Mouse (Mus musculus) midbrain, embryonic 12.5 days (tissue): ENCODE measurements around the gene 0610010F05Rik. TPM values are rescaled to one million over a fixed set of nuclear protein-coding genes. Genes with fewer than 3 reads are reported as not detected.

Source experiments
- ATAC-seq: fragments of 200-750 bp; cut with Nextera tagmentation; 2 replicates; pipeline ENCODE4 v1.8.0; 2017; ENCODE audit warnings: low read depth, moderate TSS enrichment, moderate library complexity; ENCODE audit not compliant: low FRiP score
- H3K27ac ChIP-seq: fragments of 300-500 bp; sonication (generic); replicated peaks from 2 replicates; pipeline ENCODE4 v1.5.1; 2016; ENCODE audit warnings: mild to moderate bottlenecking
- H3K27me3 ChIP-seq: fragments of 300-500 bp; sonication (generic); 2 replicates; pipeline ENCODE4 v1.6.1; 2016; ENCODE audit warnings: mild to moderate bottlenecking
- H3K36me3 ChIP-seq: fragments of 300-500 bp; sonication (generic); 2 replicates; pipeline ENCODE4 v1.6.1; 2016
- H3K4me1 ChIP-seq: fragments of 300-500 bp; sonication (generic); 2 replicates; pipeline ENCODE4 v1.6.1; 2016
- H3K4me2 ChIP-seq: fragments of 300-500 bp; sonication (generic); replicated peaks from 2 replicates; pipeline ENCODE4 v1.6.1; 2016; ENCODE audit warnings: mild to moderate bottlenecking, moderate library complexity
- H3K4me3 ChIP-seq: fragments of 300-500 bp; sonication (generic); 2 replicates; pipeline ENCODE4 v1.5.1; 2016; ENCODE audit warnings: mild to moderate bottlenecking
- H3K9ac ChIP-seq: fragments of 300-500 bp; sonication (generic); replicated peaks from 2 replicates; pipeline ENCODE4 v1.6.1; 2016; ENCODE audit warnings: mild to moderate bottlenecking, moderate library complexity
- H3K9me3 ChIP-seq: fragments of 300-500 bp; sonication (generic); 2 replicates; pipeline ENCODE4 v1.6.1; 2016; ENCODE audit warnings: mild to moderate bottlenecking
- whole genome bisulfite sequencing: fragments of 180-500 bp; shearing (Covaris S2); methylation state at CpG from one replicate; pipeline ENCODE4 v1.1.7; 2016; 5-methylcytosine and 5-hydroxymethylcytosine counted together
- polyA plus RNA-seq: library from polyadenylated mRNA; unstranded; fragments of >200 nt; fragmentation: Nextera tagmentation; extraction: Ambion mirVana; gene quantifications from 2 replicates; pipeline ENCODE4 v1.2.1, GENCODE M21; 2016

The 0610010F05Rik gene
- polyA plus RNA-seq, 1 experiment from 2014 or later: 78.2 TPM

DNA sequence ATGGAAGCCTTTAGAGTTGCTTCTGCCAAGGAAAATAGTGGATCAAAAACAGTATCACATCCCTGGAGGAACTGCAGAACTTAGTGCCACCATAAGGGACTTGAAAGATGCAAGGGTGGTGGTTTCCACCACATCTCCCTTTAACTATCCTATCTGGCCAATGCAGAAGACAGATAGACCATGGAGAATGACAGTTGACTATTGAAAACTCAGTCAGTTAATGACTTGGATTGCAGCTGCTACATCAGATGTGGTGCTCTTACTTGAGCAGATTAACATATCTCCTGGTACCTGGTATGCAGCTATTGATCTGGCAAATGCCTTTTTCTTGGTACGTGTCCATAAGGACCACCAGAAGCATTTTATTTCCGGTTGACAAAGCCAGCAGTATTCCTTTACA lies 96.0 kb downstream of the 0610010F05Rik start:
- no peaks in the 10 kb centered on the region for H3K36me3 ChIP-seq
- H3K4me3 ChIP-seq: no peak overlapping the region
- H3K4me2 ChIP-seq: no peak overlapping the region
- WGBS: 92% methylated on average over 2 of the region's 2 CpGs
- no peaks in the 10 kb centered on the region for H3K9me3 ChIP-seq
- no peak overlapping the region for H3K27ac ChIP-seq
- H3K4me1 ChIP-seq: no peaks in the 10 kb centered on the region
- H3K9ac ChIP-seq: no peak overlapping the region
- no peaks in the 10 kb centered on the region for H3K27me3 ChIP-seq
- ATAC-seq: no peak

DNA sequence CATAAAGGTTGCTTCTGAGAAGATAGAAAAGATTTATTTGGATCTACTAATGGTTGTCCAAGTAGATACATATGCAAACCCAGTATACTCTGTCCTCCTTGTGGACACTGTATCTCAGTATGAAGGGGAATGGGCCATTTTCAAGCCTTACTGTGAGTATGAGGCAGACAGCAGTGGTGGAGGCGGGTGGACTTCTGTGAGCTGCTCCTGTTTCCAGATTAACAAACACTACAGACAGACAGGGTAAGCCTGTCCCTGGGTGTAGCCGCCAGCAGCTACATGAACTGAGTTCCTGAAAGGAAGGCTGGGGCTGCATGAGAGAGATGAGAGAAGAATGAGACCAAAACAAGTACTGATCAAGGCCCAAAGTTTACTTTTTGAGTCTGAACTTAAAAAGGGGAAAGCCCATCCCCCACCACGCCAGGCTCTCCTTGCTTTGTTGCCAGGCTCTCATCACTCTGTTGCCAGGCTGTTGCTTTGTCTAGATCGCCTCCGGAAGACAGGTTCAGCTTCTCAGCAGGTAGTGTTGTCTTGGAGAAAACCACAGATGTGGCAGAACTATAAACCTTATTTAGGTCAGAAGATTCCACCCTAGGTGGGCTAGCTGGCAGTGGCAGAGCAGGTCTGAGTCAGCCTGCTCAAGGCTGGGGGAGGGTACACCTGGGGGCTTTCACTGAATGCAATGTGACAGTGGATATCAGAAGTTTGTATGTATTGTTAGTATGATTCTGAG lies 112.8 kb downstream of the 0610010F05Rik start, which contains the start of gene 1700093K21Rik:
Gene 1700093K21Rik, minus strand, starts transcription at position 683 of the 733 bp plus-strand sequence.
- Histone ChIP-seq H3K9me3 (no peaks in the 10 kb centered on the region), H3K27ac (no peak within 1 kb of the TSS), H3K4me2 (no peak within 1 kb of the TSS), H3K4me3 (no peak within 1 kb of the TSS), H3K4me1 (no peaks in the 10 kb centered on the region; the same call in 1 of the 2 replicates), H3K27me3 (no peaks in the 10 kb centered on the region), H3K9ac (no peak within 1 kb of the TSS), H3K36me3 (no peaks in the 10 kb centered on the region)
- no peak for ATAC-seq
- WGBS: 33% methylated on average over 5 of the region's 5 CpGs

DNA sequence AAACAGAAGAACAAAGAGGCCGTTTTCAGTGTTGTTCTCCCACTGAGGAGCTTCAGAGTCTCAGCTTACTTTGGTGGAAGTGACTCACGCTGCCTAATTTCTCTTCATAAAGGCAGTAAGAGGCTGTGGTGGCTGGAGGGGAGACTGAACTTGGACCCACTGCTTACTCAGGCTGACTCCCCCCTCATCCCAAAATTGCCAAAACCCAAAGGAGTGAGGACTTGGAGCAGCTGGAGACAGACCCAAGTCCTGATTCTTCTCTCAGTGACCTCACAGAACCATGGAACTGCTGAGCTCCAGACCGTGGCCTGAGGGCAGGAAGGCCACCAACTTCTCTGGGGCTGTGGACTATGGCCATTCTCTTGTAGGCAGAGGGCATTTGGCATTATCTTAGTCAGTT lies 114.5 kb downstream of the 0610010F05Rik start:
- 76% methylated on average over 3 of the region's 3 CpGs for WGBS
- Histone ChIP-seq H3K36me3 (no peaks in the 10 kb centered on the region), H3K9ac (no peak overlapping the region), H3K27ac (no peak overlapping the region), H3K27me3 (no peaks in the 10 kb centered on the region), H3K9me3 (no peaks in the 10 kb centered on the region), H3K4me1 (no peaks in the 10 kb centered on the region; the same call in 1 of the 2 replicates), H3K4me2 (no peak overlapping the region), H3K4me3 (no peak overlapping the region)
- ATAC-seq: no peak

DNA sequence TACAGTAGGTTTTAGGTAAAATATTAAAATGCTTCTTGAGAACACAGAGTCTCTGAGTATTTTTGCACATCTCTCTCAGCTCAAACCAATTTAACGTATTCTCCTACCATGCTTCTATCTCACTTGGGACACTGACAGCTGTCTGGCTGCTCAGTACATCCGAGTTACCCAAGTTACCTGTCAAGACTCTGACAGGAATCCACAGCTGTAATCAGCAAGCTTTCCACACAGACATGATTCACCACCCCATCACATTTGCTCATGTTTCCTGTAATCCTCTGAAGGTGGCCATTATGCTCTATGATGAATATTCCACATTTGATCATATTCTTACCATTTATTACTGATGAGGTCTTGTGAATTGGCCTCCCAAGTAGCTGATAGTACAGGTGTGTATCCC lies 118.1 kb downstream of the 0610010F05Rik start:
- H3K27me3 ChIP-seq: no peaks in the 10 kb centered on the region
- no peak overlapping the region for H3K4me3 ChIP-seq
- no peaks in the 10 kb centered on the region for H3K36me3 ChIP-seq
- no peaks in the 10 kb centered on the region for H3K9me3 ChIP-seq
- WGBS: 73% methylated on average over 2 of the region's 2 CpGs
- H3K4me1 ChIP-seq: peaks cover 10% of the 10 kb centered on the region; the same call in 1 of the 2 replicates
- ATAC-seq: no peak
- no peak overlapping the region for H3K9ac ChIP-seq
- H3K4me2 ChIP-seq: no peak overlapping the region
- no peak overlapping the region for H3K27ac ChIP-seq

Other genes with a start within 250 kb of the 0610010F05Rik start
- gene Ahsa2, start 135.6 kb downstream of the 0610010F05Rik start, polyA plus RNA-seq: 149 and 166 TPM in 2 replicates
- gene 1700093K21Rik, start 112.5 kb downstream of the 0610010F05Rik start, polyA plus RNA-seq: not detected in 2 replicates
- 18.7 and 21.9 TPM in 2 replicates for gene Pus10, start 32.0 kb upstream of the 0610010F05Rik start, polyA plus RNA-seq
- 45.0 and 47.3 TPM in 2 replicates for gene Pex13, start 32.3 kb upstream of the 0610010F05Rik start, polyA plus RNA-seq
- 0.50 and 0.52 TPM in 2 replicates for gene Rel, start 137.3 kb upstream of the 0610010F05Rik start, polyA plus RNA-seq